Mouse (Mus musculus) liver, embryonic 14.5 days (tissue): Measurements from ENCODE around the gene Lrrfip2. TPM values are rescaled to one million over a fixed set of nuclear protein-coding genes. Genes with fewer than 3 reads are reported as not detected.

Experiments used
- ATAC-seq: fragments of 200-750 bp; cut with Nextera tagmentation; 2 replicates; pipeline ENCODE4 v1.8.0; 2017; ENCODE audit warnings: moderate number of reproducible peaks, mild to moderate bottlenecking, moderate library complexity; ENCODE audit not compliant: insufficient read depth
- DNase-seq, 3 experiments: peaks; one replicate each; pipeline ENCODE4 v3.0.0-alpha.2; 2012 to 2013; ENCODE audit warnings: low read depth in 3 of 3, low spot score in 3 of 3
- H3K27ac ChIP-seq: fragments of 300-500 bp; sonication (generic); 2 replicates; pipeline ENCODE4 v1.5.1; 2014; ENCODE audit warnings: moderate library complexity, mild to moderate bottlenecking, control low read depth, inconsistent platforms
- H3K27me3 ChIP-seq: fragments of 300-500 bp; sonication (generic); 2 replicates; pipeline ENCODE4 v1.6.1; 2014; ENCODE audit warnings: mild to moderate bottlenecking, low read length, moderate library complexity; ENCODE audit not compliant: control insufficient read depth, insufficient read depth
- H3K36me3 ChIP-seq: fragments of 300-500 bp; sonication (generic); replicated peaks from 2 replicates; pipeline ENCODE4 v1.6.1; 2014; ENCODE audit warnings: low read depth; ENCODE audit not compliant: control insufficient read depth, insufficient read depth
- H3K4me1 ChIP-seq, 2 experiments: fragments of 200-500 bp in 1 of 2; fragments of 300-500 bp in 1 of 2; sonication (generic) in 1 of 2; replicated peaks; 2 replicates each; pipeline ENCODE4 v1.6.1; 2012 to 2014; ENCODE audit warnings: antibody characterized with exemption in 1 of 2, inconsistent platforms in 1 of 2, low read length in 1 of 2; ENCODE audit not compliant: control insufficient read depth in 2 of 2, insufficient read depth in 2 of 2
- H3K4me2 ChIP-seq: fragments of 300-500 bp; sonication (generic); 2 replicates; pipeline ENCODE4 v1.6.1; 2014; ENCODE audit warnings: low read depth, mild to moderate bottlenecking, control low read depth, moderate library complexity
- H3K4me3 ChIP-seq, 2 experiments: fragments of 200-500 bp in 1 of 2; fragments of 300-500 bp in 1 of 2; sonication (generic) in 1 of 2; 2 replicates each; pipeline ENCODE4 v1.5.1; 2012 to 2014; ENCODE audit warnings: low read depth in 2 of 2, low read length in 2 of 2, mild to moderate bottlenecking in 2 of 2, control low read depth in 1 of 2, inconsistent platforms in 1 of 2, moderate library complexity in 1 of 2; ENCODE audit not compliant: insufficient read depth in 1 of 2
- H3K9ac ChIP-seq: fragments of 300-500 bp; sonication (generic); replicated peaks from 2 replicates; pipeline ENCODE4 v1.6.1; 2014; ENCODE audit warnings: mild to moderate bottlenecking, control low read depth, moderate library complexity
- H3K9me3 ChIP-seq: fragments of 300-500 bp; sonication (generic); 2 replicates; pipeline ENCODE4 v1.6.1; 2016; ENCODE audit warnings: low read length, mixed read lengths; ENCODE audit not compliant: control insufficient read depth
- CTCF ChIP-seq: IDR thresholded peaks from 2 replicates; pipeline ENCODE4 v1.5.1; 2016; ENCODE audit warnings: antibody characterized with exemption, low read depth, control low read depth
- EP300 ChIP-seq: IDR thresholded peaks from 2 replicates; pipeline ENCODE4 v1.6.1; 2016; ENCODE audit warnings: antibody characterized with exemption, low read depth
- WGBS: fragments of 180-500 bp; shearing (Covaris S2); extraction: QIAGEN DNeasy Blood & Tissue Kit; methylation state at CpG from one replicate; pipeline ENCODE4 v1.1.7; 2014; ENCODE audit not compliant: insufficient replicate concordance; 5-methylcytosine and 5-hydroxymethylcytosine counted together
- polyA plus RNA-seq, 2 experiments: library from polyadenylated mRNA; depleted of rRNA in 1 of 2; stranded (reverse) in 1 of 2; unstranded in 1 of 2; fragments of >200 nt; fragmentation: Nextera tagmentation in 1 of 2; extraction: Ambion mirVana in 1 of 2; gene quantifications; 2 replicates each; pipeline versions ENCODE4 v1.2.1 to v1.2.3; 2012 to 2014

The Lrrfip2 gene
- polyA plus RNA-seq, 2 experiments, result 13.6 to 15.0 TPM

- Histone ChIP-seq H3K27me3 (no peaks in the 10 kb centered on the region), H3K36me3 (no peaks in the 10 kb centered on the region), H3K27ac (no peak overlapping the region), H3K4me3 (no peak overlapping the region), H3K4me1 (no peaks in the 10 kb centered on the region), H3K4me2 (no peak overlapping the region), H3K9me3 (no peaks in the 10 kb centered on the region), H3K9ac (no peak overlapping the region)
- WGBS, result 83% methylated on average over 5 of the region's 5 CpGs
- no peak for ATAC-seq
- TF ChIP-seq CTCF (no peak), EP300 (no peak)
- no peak for DNase-seq
Measured at GRCm38 (mm10) chr9:111103893-111104292, 13.5 kb upstream of the Lrrfip2 start.

GRCm38 (mm10) chr9:111107863-111108262 lies 9.5 kb upstream of the Lrrfip2 start:
- H3K27ac ChIP-seq, result no peak overlapping the region
- WGBS, result 26% methylated on average over 3 of the region's 3 CpGs
- H3K27me3 ChIP-seq, result no peaks in the 10 kb centered on the region
- no peak overlapping the region for H3K4me2 ChIP-seq
- no peaks in the 10 kb centered on the region for H3K36me3 ChIP-seq
- ATAC-seq (no peak), DNase-seq (no peak)
- TF ChIP-seq EP300 (no peak), CTCF (no peak)
- H3K9me3 ChIP-seq, result no peaks in the 10 kb centered on the region
- H3K4me3 ChIP-seq, result no peak overlapping the region
- H3K4me1 ChIP-seq, result no peaks in the 10 kb centered on the region
- H3K9ac ChIP-seq, result no peak overlapping the region

GRCm38 (mm10) chr9:111117794-111118251 lies 431 bp downstream of the Lrrfip2 start:
- under 1% methylated on average over 56 of the region's 56 CpGs for WGBS
- Histone ChIP-seq H3K36me3 (no peaks in the 10 kb centered on the region), H3K4me3 (peak overlapping the region; percentile 74 to 99), H3K9me3 (no peaks in the 10 kb centered on the region), H3K27me3 (no peaks in the 10 kb centered on the region), H3K4me2 (peak overlapping the region; percentile 95), H3K9ac (peak overlapping the region; percentile 88), H3K4me1 (peaks cover 9 to 19% of the 10 kb centered on the region in 2 experiments), H3K27ac (peak overlapping the region; percentile 83)
- peak; percentile 90 for ATAC-seq
- TF ChIP-seq CTCF (no peak), EP300 (no peak)
- peak; percentile 53 to 60 (median 56) for DNase-seq

- H3K27ac ChIP-seq, result peak overlapping the region; percentile 83
- ATAC-seq (peak; percentile 71), DNase-seq (peak in 1 of 3 experiments; percentile 23)
- TF ChIP-seq EP300 (no peak), CTCF (peak; percentile 28; the same call in 1 of the 2 replicates)
- peak overlapping the region; percentile 74 to 99 for H3K4me3 ChIP-seq
- no peaks in the 10 kb centered on the region for H3K9me3 ChIP-seq
- WGBS, result under 1% methylated on average over 51 of the region's 52 CpGs
- H3K4me2 ChIP-seq, result peak overlapping the region; percentile 95
- no peaks in the 10 kb centered on the region for H3K27me3 ChIP-seq
- H3K9ac ChIP-seq, result peak overlapping the region; percentile 88
- H3K4me1 ChIP-seq, result peaks cover 9 to 21% of the 10 kb centered on the region in 2 experiments
- no peaks in the 10 kb centered on the region for H3K36me3 ChIP-seq
Measured at GRCm38 (mm10) chr9:111118252-111118890, 979 bp downstream of the Lrrfip2 start.

GRCm38 (mm10) chr9:111118891-111119441 lies 1.6 kb downstream of the Lrrfip2 start:
- WGBS, result 4% methylated on average over 17 of the region's 17 CpGs
- DNase-seq, result peak; percentile 50 to 58 (median 52)
- peaks cover 9 to 24% of the 10 kb centered on the region in 2 experiments for H3K4me1 ChIP-seq

More at GRCm38 (mm10) chr9:111118891-111119441, 1.6 kb downstream of the Lrrfip2 start:
- ATAC-seq, result peak; percentile 55; the same call in 1 of the 2 replicates
- Histone ChIP-seq H3K27me3 (no peaks in the 10 kb centered on the region), H3K4me2 (peak overlapping the region; percentile 95), H3K9me3 (no peaks in the 10 kb centered on the region), H3K36me3 (no peaks in the 10 kb centered on the region), H3K4me3 (peak overlapping the region; percentile 74 to 99), H3K9ac (peak overlapping the region; percentile 88), H3K27ac (peak overlapping the region; percentile 83)
- TF ChIP-seq EP300, result no peak
- TF ChIP-seq CTCF, result no peak
